Mouse (Mus musculus) forelimb bud, embryonic 11.5 days (tissue): ENCODE results near the gene Prss41.
A peak's percentile ranks its signal among the peaks of the same experiment; 100 is the strongest.

Experiments used
- DNase-seq: peaks from one replicate; pipeline ENCODE4 v3.0.0-alpha.2; 2012; ENCODE audit warnings: low read depth, low spot score

The Prss41 gene

GRCm38 (mm10) chr17:23828271-23829001 lies 15.5 kb downstream of the Prss41 start:
- peak; percentile 44 for DNase-seq

GRCm38 (mm10) chr17:23825591-23825990 lies 18.4 kb downstream of the Prss41 start:
- no peak for DNase-seq

- no peak for DNase-seq
These were observed 20.4 kb downstream of the Prss41 start for GRCm38 (mm10) chr17:23823614-23824013.

GRCm38 (mm10) chr17:23823018-23823417 lies 21.0 kb downstream of the Prss41 start:
- DNase-seq = no peak

- no peak for DNase-seq
These were observed 21.9 kb downstream of the Prss41 start for GRCm38 (mm10) chr17:23822094-23822493.

- no peak for DNase-seq
These were observed 23.2 kb downstream of the Prss41 start for GRCm38 (mm10) chr17:23820731-23821130.

- DNase-seq = no peak
These were observed 24.7 kb downstream of the Prss41 start for GRCm38 (mm10) chr17:23819235-23819634.

GRCm38 (mm10) chr17:23818579-23818978 lies 25.4 kb downstream of the Prss41 start:
- DNase-seq = no peak

GRCm38 (mm10) chr17:23815641-23816040 lies 28.3 kb downstream of the Prss41 start:
- no peak for DNase-seq

- no peak for DNase-seq
These were observed 36.1 kb downstream of the Prss41 start for GRCm38 (mm10) chr17:23807918-23808317.

- no peak for DNase-seq
These were observed 37.1 kb downstream of the Prss41 start for GRCm38 (mm10) chr17:23806867-23807266.

- no peak for DNase-seq
These were observed 39.4 kb downstream of the Prss41 start for GRCm38 (mm10) chr17:23804426-23805085.

- DNase-seq = peak; percentile 85
These were observed 40.5 kb downstream of the Prss41 start for GRCm38 (mm10) chr17:23803366-23804041.

- DNase-seq = peak; percentile 99
These were observed 41.1 kb downstream of the Prss41 start for GRCm38 (mm10) chr17:23802746-23803365.

GRCm38 (mm10) chr17:23801627-23802026 lies 42.3 kb downstream of the Prss41 start:
- no peak for DNase-seq

- peak; percentile 52 for DNase-seq
These were observed 46.7 kb downstream of the Prss41 start for GRCm38 (mm10) chr17:23797316-23797715.

GRCm38 (mm10) chr17:23795323-23795722 lies 48.6 kb downstream of the Prss41 start:
- no peak for DNase-seq

GRCm38 (mm10) chr17:23791079-23791357 lies 53.0 kb downstream of the Prss41 start:
- DNase-seq = no peak

- peak; percentile 73 for DNase-seq
These were observed 53.5 kb downstream of the Prss41 start, which contains the start of gene Srrm2 for GRCm38 (mm10) chr17:23790269-23791078. Gene Srrm2 (plus strand): TSS chr17:23790532.

- DNase-seq = no peak
These were observed 54.2 kb downstream of the Prss41 start for GRCm38 (mm10) chr17:23789749-23790268.

GRCm38 (mm10) chr17:23788973-23789372 lies 55.0 kb downstream of the Prss41 start:
- no peak for DNase-seq
